Mouse (Mus musculus): ENCODE results near the gene Kcnk3. TPM values are rescaled to one million over a fixed set of nuclear protein-coding genes. Genes with fewer than 3 reads are reported as not detected.

Gene Kcnk3
- polyA plus RNA-seq, 1 experiment, result 85.5 TPM

GRCm38 (mm10) chr5:30638041-30638440, 50.1 kb downstream of the Kcnk3 start:
- peak; percentile 71 for DNase-seq
- no peaks in the 10 kb centered on the region for H3K4me1 ChIP-seq (ENCODE audit: control insufficient read depth, insufficient read depth, low read length)
- 2% methylated on average over 6 of the region's 6 CpGs for WGBS
- H3K4me3 ChIP-seq (replicated peaks; ENCODE audit: extremely low read depth, low read depth, low read length), result no peak overlapping the region
- TF ChIP-seq POLR2A (IDR thresholded peaks at IDR 0.05; ENCODE audit: borderline replicate concordance, extremely low read depth, low read depth, low read length) (no peak), CTCF (IDR thresholded peaks at IDR 0.05; ENCODE audit: insufficient read depth, low read length) (peak; percentile 70)

DNA sequence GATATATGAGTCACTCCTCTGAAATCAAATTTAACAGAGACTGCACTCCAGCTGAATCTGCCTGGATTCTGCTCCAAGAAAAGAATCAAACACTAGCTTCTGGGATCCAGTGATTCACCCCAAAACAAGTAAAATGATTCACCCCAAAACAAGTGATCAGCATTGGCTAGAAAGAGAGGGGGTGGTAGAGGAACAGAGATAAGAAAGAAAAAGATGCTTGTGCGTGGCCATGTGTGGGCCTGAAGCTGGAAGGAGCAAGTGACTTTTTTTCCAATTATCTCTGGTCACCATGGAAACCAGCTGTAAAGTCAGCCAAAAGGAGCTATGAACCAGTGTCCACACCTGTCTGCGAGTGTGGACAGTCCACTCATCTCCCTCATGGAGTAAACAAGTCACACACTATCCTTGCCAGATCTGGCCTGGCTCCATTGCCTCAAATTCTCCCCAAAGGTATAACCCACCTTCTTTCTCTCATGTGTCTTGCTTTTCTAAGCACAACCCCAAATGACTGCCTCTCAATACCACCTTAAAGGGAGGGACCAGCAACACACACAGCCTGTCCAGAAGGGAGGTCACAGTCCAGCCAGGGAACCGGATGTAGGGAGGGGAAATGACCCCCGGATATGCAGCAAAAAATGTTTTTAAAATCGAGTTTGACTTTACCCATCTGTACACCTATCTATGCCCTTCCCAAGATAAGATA, 55.7 kb downstream of the Kcnk3 start:
- no peak for DNase-seq
- Histone ChIP-seq H3K4me1 (ENCODE audit: control insufficient read depth, insufficient read depth, low read length) (no peaks in the 10 kb centered on the region; the same call in 1 of the 2 replicates), H3K4me3 (replicated peaks; ENCODE audit: extremely low read depth, low read depth, low read length) (no peak overlapping the region)
- 50% methylated on average over 5 of the region's 5 CpGs for WGBS
- no peak for TF ChIP-seq POLR2A (IDR thresholded peaks at IDR 0.05; ENCODE audit: borderline replicate concordance, extremely low read depth, low read depth, low read length)
- TF ChIP-seq CTCF (IDR thresholded peaks at IDR 0.05; ENCODE audit: insufficient read depth, low read length), result no peak

GRCm38 (mm10) chr5:30646036-30646435, 58.1 kb downstream of the Kcnk3 start:
- 60% methylated on average over 2 of the region's 2 CpGs for WGBS

DNA sequence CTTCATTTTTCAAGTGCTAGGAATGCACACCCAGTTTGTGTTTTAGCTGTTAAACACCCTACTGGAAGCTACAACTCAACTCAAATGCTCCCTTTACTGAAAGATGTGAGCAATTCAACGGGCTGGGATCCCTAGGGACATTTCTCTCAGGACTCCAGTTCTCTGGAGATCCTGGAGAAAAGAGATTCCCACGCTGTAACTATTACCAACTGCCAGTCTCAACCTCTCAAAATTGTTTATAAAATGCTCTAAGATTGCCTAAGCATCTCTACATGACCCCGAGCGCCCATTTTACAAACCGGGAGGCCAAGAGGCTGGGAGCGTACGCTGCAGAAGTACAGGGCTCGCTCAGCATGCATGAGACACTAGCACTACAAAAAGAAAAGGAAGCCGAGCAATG, 59.4 kb downstream of the Kcnk3 start:
- no peak for DNase-seq
- TF ChIP-seq POLR2A (IDR thresholded peaks at IDR 0.05; ENCODE audit: borderline replicate concordance, extremely low read depth, low read depth, low read length), result no peak
- no peak for TF ChIP-seq CTCF (IDR thresholded peaks at IDR 0.05; ENCODE audit: insufficient read depth, low read length)
- 8% methylated on average over 9 of the region's 9 CpGs for WGBS
- peaks cover 3% of the 10 kb centered on the region; the same call in 1 of the 2 replicates for H3K4me1 ChIP-seq (ENCODE audit: control insufficient read depth, insufficient read depth, low read length)
- peak overlapping the region; percentile 70 for H3K4me3 ChIP-seq (replicated peaks; ENCODE audit: extremely low read depth, low read depth, low read length)

More at GRCm38 (mm10) chr5:30646036-30646435, 58.1 kb downstream of the Kcnk3 start:
- Histone ChIP-seq H3K4me3 (replicated peaks; ENCODE audit: extremely low read depth, low read depth, low read length) (no peak overlapping the region), H3K4me1 (ENCODE audit: control insufficient read depth, insufficient read depth, low read length) (peaks cover 3% of the 10 kb centered on the region; the same call in 1 of the 2 replicates)
- DNase-seq, result no peak
- TF ChIP-seq CTCF (IDR thresholded peaks at IDR 0.05; ENCODE audit: insufficient read depth, low read length) (no peak), POLR2A (IDR thresholded peaks at IDR 0.05; ENCODE audit: borderline replicate concordance, extremely low read depth, low read depth, low read length) (no peak)

DNA sequence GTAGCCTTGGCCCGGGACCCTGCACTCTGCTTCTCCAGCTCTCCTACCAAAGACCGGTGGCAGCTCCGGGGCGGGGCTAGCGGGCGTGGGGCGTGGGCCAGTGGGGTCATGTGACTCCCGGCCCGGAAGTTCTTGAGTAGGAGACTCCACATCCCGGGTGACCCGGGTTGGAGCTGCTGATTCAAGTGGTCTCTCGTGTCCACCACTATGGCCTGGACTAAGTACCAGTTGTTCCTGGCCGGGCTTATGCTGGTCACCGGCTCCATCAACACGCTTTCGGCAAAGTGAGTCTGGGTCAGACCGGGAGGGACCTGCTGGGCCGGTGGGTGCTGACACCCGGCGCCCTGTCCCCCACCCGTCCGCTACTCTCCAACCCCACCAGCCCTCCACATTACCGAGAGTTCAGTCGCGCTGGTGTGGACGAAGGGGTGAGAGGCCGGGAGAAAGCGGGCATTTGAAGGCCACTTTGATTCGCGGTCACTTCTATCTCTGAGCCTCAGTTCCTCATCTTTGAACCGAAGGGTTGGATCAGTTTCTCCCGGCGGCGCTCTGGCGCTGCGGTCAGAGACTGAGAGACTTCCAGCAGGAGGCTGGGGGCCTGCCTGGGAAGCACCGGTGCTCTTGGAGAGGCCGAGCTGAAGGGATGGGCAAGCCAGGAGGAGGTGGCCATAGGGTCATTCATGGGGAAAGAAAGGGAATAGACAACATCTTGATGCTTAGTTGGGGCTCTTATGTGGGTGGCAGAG, 60.0 kb downstream of the Kcnk3 start, which contains the start of gene Slc35f6:
TSS of gene Slc35f6 (plus strand) at position 119 of the 746 bp plus-strand sequence.
- peak; percentile 76; the same call in 1 of the 2 replicates for TF ChIP-seq POLR2A (IDR thresholded peaks at IDR 0.05; ENCODE audit: borderline replicate concordance, extremely low read depth, low read depth, low read length)
- no peak for TF ChIP-seq CTCF (IDR thresholded peaks at IDR 0.05; ENCODE audit: insufficient read depth, low read length)
- WGBS, result under 1% methylated on average over 38 of the region's 38 CpGs
- peak; percentile 93 for DNase-seq

DNA sequence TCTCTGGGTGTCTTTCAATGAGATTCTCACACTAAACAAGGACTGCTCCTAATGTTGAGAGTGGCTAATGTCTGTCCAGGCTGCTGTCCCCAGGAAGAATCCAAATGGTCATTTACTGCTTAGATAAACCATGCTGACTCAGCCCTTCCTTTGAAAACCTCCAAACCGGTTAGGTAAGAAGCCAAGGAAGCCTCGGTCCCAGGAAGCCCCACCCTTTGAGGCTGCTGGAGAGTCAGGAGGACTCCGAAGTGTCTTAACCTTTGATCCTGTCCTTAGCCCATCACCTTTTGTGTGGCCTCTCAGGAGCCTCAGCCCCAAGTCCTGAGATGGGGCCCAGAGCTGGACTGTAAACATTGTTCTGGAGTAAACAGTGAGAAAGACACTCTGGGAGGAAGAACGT, 61.6 kb downstream of the Kcnk3 start:
- WGBS, result 37% methylated on average over 4 of the region's 4 CpGs
- TF ChIP-seq POLR2A (IDR thresholded peaks at IDR 0.05; ENCODE audit: borderline replicate concordance, extremely low read depth, low read depth, low read length) (no peak), CTCF (IDR thresholded peaks at IDR 0.05; ENCODE audit: insufficient read depth, low read length) (no peak)
- no peak for DNase-seq
- Histone ChIP-seq H3K4me3 (replicated peaks; ENCODE audit: extremely low read depth, low read depth, low read length) (no peak overlapping the region), H3K4me1 (ENCODE audit: control insufficient read depth, insufficient read depth, low read length) (peaks cover 3% of the 10 kb centered on the region; the same call in 1 of the 2 replicates)

More for the DNA sequence above, 60.0 kb downstream of the Kcnk3 start, which contains the start of gene Slc35f6:
- peak within 1 kb of the TSS; percentile 70 for H3K4me3 ChIP-seq (replicated peaks; ENCODE audit: extremely low read depth, low read depth, low read length)
- peaks cover 3% of the 10 kb centered on the region; the same call in 1 of the 2 replicates for H3K4me1 ChIP-seq (ENCODE audit: control insufficient read depth, insufficient read depth, low read length)

- TF ChIP-seq POLR2A (IDR thresholded peaks at IDR 0.05; ENCODE audit: borderline replicate concordance, extremely low read depth, low read depth, low read length) (no peak), CTCF (IDR thresholded peaks at IDR 0.05; ENCODE audit: insufficient read depth, low read length) (no peak)
- WGBS, result 68% methylated on average over 3 of the region's 3 CpGs
- DNase-seq, result no peak
- Histone ChIP-seq H3K4me1 (ENCODE audit: control insufficient read depth, insufficient read depth, low read length) (peaks cover 3% of the 10 kb centered on the region; the same call in 1 of the 2 replicates), H3K4me3 (replicated peaks; ENCODE audit: extremely low read depth, low read depth, low read length) (no peak overlapping the region)
Observed at GRCm38 (mm10) chr5:30650756-30651155, 62.8 kb downstream of the Kcnk3 start.

GRCm38 (mm10) chr5:30651554-30651953, 63.6 kb downstream of the Kcnk3 start:
- no peak for TF ChIP-seq POLR2A (IDR thresholded peaks at IDR 0.05; ENCODE audit: borderline replicate concordance, extremely low read depth, low read depth, low read length)
- TF ChIP-seq CTCF (IDR thresholded peaks at IDR 0.05; ENCODE audit: insufficient read depth, low read length), result no peak
- Histone ChIP-seq H3K4me3 (replicated peaks; ENCODE audit: extremely low read depth, low read depth, low read length) (no peak overlapping the region), H3K4me1 (ENCODE audit: control insufficient read depth, insufficient read depth, low read length) (peaks cover 3% of the 10 kb centered on the region; the same call in 1 of the 2 replicates)
- 83% methylated on average over 3 of the region's 3 CpGs for whole genome bisulfite sequencing
- DNase-seq, result no peak

DNA sequence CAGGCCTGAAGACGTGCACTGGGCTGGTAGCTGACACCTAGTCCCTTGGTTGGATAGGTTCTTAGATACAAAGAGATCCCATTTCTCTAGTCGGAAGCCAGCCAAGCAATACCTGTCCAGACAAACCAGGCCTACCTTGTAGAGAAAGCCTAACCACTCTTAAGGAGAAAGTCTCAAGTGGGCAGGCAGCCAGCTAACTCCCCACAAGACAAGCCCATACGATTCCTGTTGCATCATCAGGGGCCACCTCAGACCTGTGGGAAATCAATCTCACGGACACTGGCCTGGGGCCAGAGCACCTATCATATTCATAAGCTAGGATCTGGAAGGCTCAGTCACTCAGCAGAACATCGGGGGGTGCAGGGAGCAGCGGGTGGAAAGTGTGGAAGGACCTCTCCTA, 65.3 kb downstream of the Kcnk3 start:
- WGBS, result 81% methylated on average over 6 of the region's 6 CpGs
- DNase-seq, result no peak
- no peak for TF ChIP-seq CTCF (IDR thresholded peaks at IDR 0.05; ENCODE audit: insufficient read depth, low read length)
- TF ChIP-seq POLR2A (IDR thresholded peaks at IDR 0.05; ENCODE audit: borderline replicate concordance, extremely low read depth, low read depth, low read length), result no peak
- Histone ChIP-seq H3K4me3 (replicated peaks; ENCODE audit: extremely low read depth, low read depth, low read length) (no peak overlapping the region), H3K4me1 (ENCODE audit: control insufficient read depth, insufficient read depth, low read length) (peaks cover 3% of the 10 kb centered on the region; the same call in 1 of the 2 replicates)

Measured in lung, adult 2 months (tissue).